Mouse (Mus musculus) MEL (cell line): ENCODE measurements around the gene Tubgcp6.

ENCODE experiments used
- CTCF ChIP-seq, 3 experiments: IDR thresholded peaks in 2 of 3; conservative IDR thresholded peaks in 1 of 3; 2 replicates each; pipeline ENCODE4 v1.5.1; 2011 to 2012; ENCODE audit warnings: low read length in 3 of 3, low read depth in 2 of 3, mild to moderate bottlenecking in 2 of 3, improper control_type of control experiment in 1 of 3, inconsistent platforms in 1 of 3, mixed read lengths in 1 of 3, moderate library complexity in 1 of 3; ENCODE audit not compliant: control insufficient read depth in 1 of 3, insufficient read depth in 1 of 3, poor library complexity in 1 of 3, severe bottlenecking in 1 of 3
- E2F4 ChIP-seq: IDR thresholded peaks from 2 replicates; pipeline ENCODE4 v1.6.1; 2011; ENCODE audit warnings: low read depth, low read length, improper control_type of control experiment, borderline replicate concordance
- EP300 ChIP-seq, 2 experiments: IDR thresholded peaks; 2 replicates each; pipeline ENCODE4 v1.6.1; 2011; ENCODE audit warnings: improper control_type of control experiment in 2 of 2, low read length in 2 of 2, low read depth in 1 of 2, mild to moderate bottlenecking in 1 of 2
- ETS1 ChIP-seq: IDR thresholded peaks from 2 replicates; pipeline ENCODE4 v1.6.1; 2012; ENCODE audit warnings: low read depth, mild to moderate bottlenecking, inconsistent platforms, low read length, improper control_type of control experiment, moderate library complexity
- HCFC1 ChIP-seq: IDR thresholded peaks from 2 replicates; pipeline ENCODE4 v1.6.1; 2012; ENCODE audit warnings: low read depth, mild to moderate bottlenecking, inconsistent platforms, low read length, improper control_type of control experiment, moderate library complexity
- MAZ ChIP-seq: IDR thresholded peaks from 2 replicates; pipeline ENCODE4 v1.6.1; 2012; ENCODE audit warnings: low read depth, mild to moderate bottlenecking, inconsistent platforms, low read length, improper control_type of control experiment
- MEF2A ChIP-seq: IDR thresholded peaks from 2 replicates; pipeline ENCODE4 v1.6.1; 2014; ENCODE audit warnings: low read depth, mild to moderate bottlenecking, inconsistent platforms, low read length, improper control_type of control experiment; ENCODE audit not compliant: poor library complexity, insufficient replicate concordance, severe bottlenecking; ENCODE audit errors: extremely low read depth
- POLR2A ChIP-seq, 2 experiments: IDR thresholded peaks; 2 replicates each; pipeline ENCODE4 v1.6.1; 2011 to 2012; ENCODE audit warnings: low read length in 2 of 2, mild to moderate bottlenecking in 2 of 2, control low read depth in 1 of 2, improper control_type of control experiment in 1 of 2, low read depth in 1 of 2, moderate library complexity in 1 of 2; ENCODE audit not compliant: control insufficient read depth in 1 of 2, insufficient read depth in 1 of 2, poor library complexity in 1 of 2
- SMC3 ChIP-seq: IDR thresholded peaks from 2 replicates; pipeline ENCODE4 v1.6.1; 2011; ENCODE audit warnings: low read depth, low read length, improper control_type of control experiment
- UBTF ChIP-seq: IDR thresholded peaks from 2 replicates; pipeline ENCODE4 v1.6.1; 2012; ENCODE audit warnings: low read depth, mild to moderate bottlenecking, inconsistent platforms, low read length, improper control_type of control experiment, moderate library complexity, borderline replicate concordance; ENCODE audit not compliant: insufficient read depth
- USF1 ChIP-seq: IDR thresholded peaks from 2 replicates; pipeline ENCODE4 v1.6.1; 2014; ENCODE audit warnings: low read depth, mild to moderate bottlenecking, inconsistent platforms, low read length, improper control_type of control experiment, moderate library complexity

GRCm38 (mm10) chr15:89068226-89068625 lies 54.7 kb downstream of the Tubgcp6 start:
- TF ChIP-seq EP300 (IDR thresholded peaks at IDR 0.05; ENCODE audit: low read depth in 1 of 2, low read length in 2 of 2) (no peak), POLR2A (IDR thresholded peaks at IDR 0.05; ENCODE audit: control insufficient read depth in 1 of 2, insufficient read depth in 1 of 2, low read depth in 1 of 2, low read length in 2 of 2, poor library complexity in 1 of 2) (no peak), USF1 (no peak), ETS1 (no peak), CTCF (IDR thresholded peaks at IDR 0.05 in 2 of 3, conservative IDR thresholded peaks at IDR 0.05 in 1 of 3; ENCODE audit: control insufficient read depth in 1 of 3, insufficient read depth in 1 of 3, low read depth in 2 of 3, low read length in 3 of 3, poor library complexity in 1 of 3, severe bottlenecking in 1 of 3) (no peak), SMC3 (no peak), E2F4 (no peak), HCFC1 (no peak), MEF2A (no peak), MAZ (no peak), UBTF (no peak)
